Mouse (Mus musculus): ENCODE measurements around the gene 1110017D15Rik. TPM values are rescaled to one million over a fixed set of nuclear protein-coding genes. Genes with fewer than 3 reads are reported as not detected.
A peak's percentile ranks its signal among the peaks of the same experiment; 100 is the strongest.

1110017D15Rik gene
- polyA plus RNA-seq, 1 experiment from 2014 or later, result 3.7 TPM

- H3K4me2 ChIP-seq (replicated peaks), result no peak overlapping the region
- H3K4me3 ChIP-seq, result no peak overlapping the region
- no peak overlapping the region for H3K9ac ChIP-seq
- H3K27me3 ChIP-seq, result 0 out of 2 replicates have a peak, but pooled peaks cover 3% of the 10 kb centered on the region
- peaks cover 3% of the 10 kb centered on the region; the same call in 1 of the 2 replicates for H3K36me3 ChIP-seq
- H3K27ac ChIP-seq, result 0 out of 2 replicates have a peak overlapping the region, but pooled peaks have one; percentile 23
- ATAC-seq (ENCODE audit: insufficient number of reproducible peaks, insufficient read depth, low FRiP score, low TSS enrichment), result no peak
- H3K4me1 ChIP-seq, result peaks cover 10% of the 10 kb centered on the region; the same call in 1 of the 2 replicates
- WGBS, result 53% methylated on average over 1 of the region's 1 CpGs
- H3K9me3 ChIP-seq, result no peaks in the 10 kb centered on the region
Observed at GRCm38 (mm10) chr4:41479456-41479804, 37.7 kb downstream of the 1110017D15Rik start.

GRCm38 (mm10) chr4:41478751-41479455 lies 38.2 kb downstream of the 1110017D15Rik start:
- no peak for ATAC-seq (ENCODE audit: insufficient number of reproducible peaks, insufficient read depth, low FRiP score, low TSS enrichment)
- 0 out of 2 replicates have a peak, but pooled peaks cover 3% of the 10 kb centered on the region for H3K27me3 ChIP-seq
- no peak overlapping the region for H3K4me3 ChIP-seq
- 51% methylated on average over 4 of the region's 4 CpGs for WGBS
- H3K36me3 ChIP-seq, result peaks cover 3% of the 10 kb centered on the region; the same call in 1 of the 2 replicates
- H3K27ac ChIP-seq, result no peak overlapping the region
- no peak overlapping the region for H3K9ac ChIP-seq
- H3K4me1 ChIP-seq, result peaks cover 10% of the 10 kb centered on the region; the same call in 1 of the 2 replicates
- H3K4me2 ChIP-seq (replicated peaks), result no peak overlapping the region
- H3K9me3 ChIP-seq, result no peaks in the 10 kb centered on the region

GRCm38 (mm10) chr4:41477648-41478160 lies 39.4 kb downstream of the 1110017D15Rik start:
- Histone ChIP-seq H3K27ac (no peak overlapping the region), H3K4me2 (replicated peaks) (no peak overlapping the region), H3K36me3 (peaks cover 3% of the 10 kb centered on the region; the same call in 1 of the 2 replicates), H3K9me3 (no peaks in the 10 kb centered on the region), H3K27me3 (no peaks in the 10 kb centered on the region), H3K4me1 (peaks cover 10% of the 10 kb centered on the region; the same call in 1 of the 2 replicates), H3K9ac (no peak overlapping the region), H3K4me3 (no peak overlapping the region)
- WGBS, result 86% methylated on average over 9 of the region's 9 CpGs
- ATAC-seq (ENCODE audit: insufficient number of reproducible peaks, insufficient read depth, low FRiP score, low TSS enrichment), result no peak

- no peak for ATAC-seq (ENCODE audit: insufficient number of reproducible peaks, insufficient read depth, low FRiP score, low TSS enrichment)
- H3K27ac ChIP-seq, result 0 out of 2 replicates have a peak overlapping the region, but pooled peaks have one; percentile 2
- WGBS, result 88% methylated on average over 1 of the region's 1 CpGs
Observed at GRCm38 (mm10) chr4:41471384-41471689, 45.8 kb downstream of the 1110017D15Rik start.

GRCm38 (mm10) chr4:41470684-41471383 lies 46.3 kb downstream of the 1110017D15Rik start:
- Histone ChIP-seq H3K9ac (no peak overlapping the region), H3K4me1 (peaks cover 16% of the 10 kb centered on the region; the same call in 1 of the 2 replicates), H3K9me3 (no peaks in the 10 kb centered on the region), H3K27ac (0 out of 2 replicates have a peak overlapping the region, but pooled peaks have one; percentile 2), H3K4me3 (no peak overlapping the region), H3K4me2 (replicated peaks) (no peak overlapping the region), H3K27me3 (no peaks in the 10 kb centered on the region), H3K36me3 (no peaks in the 10 kb centered on the region)
- WGBS, result 40% methylated on average over 5 of the region's 5 CpGs
- ATAC-seq (ENCODE audit: insufficient number of reproducible peaks, insufficient read depth, low FRiP score, low TSS enrichment), result no peak

More at GRCm38 (mm10) chr4:41471384-41471689, 45.8 kb downstream of the 1110017D15Rik start:
- Histone ChIP-seq H3K4me2 (replicated peaks) (no peak overlapping the region), H3K27me3 (no peaks in the 10 kb centered on the region), H3K9me3 (no peaks in the 10 kb centered on the region), H3K4me1 (peaks cover 16% of the 10 kb centered on the region; the same call in 1 of the 2 replicates), H3K36me3 (no peaks in the 10 kb centered on the region), H3K4me3 (no peak overlapping the region), H3K9ac (no peak overlapping the region)

GRCm38 (mm10) chr4:41470051-41470683 lies 47.0 kb downstream of the 1110017D15Rik start:
- no peak for ATAC-seq (ENCODE audit: insufficient number of reproducible peaks, insufficient read depth, low FRiP score, low TSS enrichment)
- no peak overlapping the region for H3K9ac ChIP-seq
- peaks cover 16% of the 10 kb centered on the region; the same call in 1 of the 2 replicates for H3K4me1 ChIP-seq
- H3K9me3 ChIP-seq, result no peaks in the 10 kb centered on the region
- WGBS, result 58% methylated on average over 7 of the region's 7 CpGs
- no peaks in the 10 kb centered on the region for H3K27me3 ChIP-seq
- no peaks in the 10 kb centered on the region for H3K36me3 ChIP-seq
- no peak overlapping the region for H3K4me3 ChIP-seq
- H3K4me2 ChIP-seq (replicated peaks), result no peak overlapping the region
- H3K27ac ChIP-seq, result no peak overlapping the region

- peaks cover 16% of the 10 kb centered on the region; the same call in 1 of the 2 replicates for H3K4me1 ChIP-seq
- no peak overlapping the region for H3K4me3 ChIP-seq
- no peaks in the 10 kb centered on the region for H3K27me3 ChIP-seq
- WGBS, result 36% methylated on average over 10 of the region's 10 CpGs
- no peak overlapping the region for H3K9ac ChIP-seq
- ATAC-seq (ENCODE audit: insufficient number of reproducible peaks, insufficient read depth, low FRiP score, low TSS enrichment), result no peak
- H3K27ac ChIP-seq, result peak overlapping the region; percentile 63; the same call in 1 of the 2 replicates
- no peak overlapping the region for H3K4me2 ChIP-seq (replicated peaks)
- no peaks in the 10 kb centered on the region for H3K36me3 ChIP-seq
- no peaks in the 10 kb centered on the region for H3K9me3 ChIP-seq
Observed at GRCm38 (mm10) chr4:41469199-41469598, 47.9 kb downstream of the 1110017D15Rik start.

- peaks cover 21% of the 10 kb centered on the region for H3K4me1 ChIP-seq
- 56% methylated on average over 17 of the region's 17 CpGs for WGBS
- no peaks in the 10 kb centered on the region for H3K9me3 ChIP-seq
- H3K36me3 ChIP-seq, result no peaks in the 10 kb centered on the region
- H3K27ac ChIP-seq, result no peak overlapping the region
- no peak overlapping the region for H3K9ac ChIP-seq
- ATAC-seq (ENCODE audit: insufficient number of reproducible peaks, insufficient read depth, low FRiP score, low TSS enrichment), result no peak
- H3K27me3 ChIP-seq, result no peaks in the 10 kb centered on the region
- H3K4me2 ChIP-seq (replicated peaks), result no peak overlapping the region
- no peak overlapping the region for H3K4me3 ChIP-seq
Observed at GRCm38 (mm10) chr4:41468396-41469080, 48.6 kb downstream of the 1110017D15Rik start.

- 5% methylated on average over 17 of the region's 17 CpGs for WGBS
- H3K9ac ChIP-seq, result peak overlapping the region; percentile 67
- H3K27ac ChIP-seq, result peak overlapping the region; percentile 32; the same call in 1 of the 2 replicates
- H3K4me1 ChIP-seq, result peaks cover 18% of the 10 kb centered on the region
- H3K36me3 ChIP-seq, result 0 out of 2 replicates have a peak, but pooled peaks cover 3% of the 10 kb centered on the region
- ATAC-seq (ENCODE audit: insufficient number of reproducible peaks, insufficient read depth, low FRiP score, low TSS enrichment), result no peak
- H3K4me3 ChIP-seq, result peak overlapping the region; percentile 61
- peak overlapping the region; percentile 48 for H3K4me2 ChIP-seq (replicated peaks)
- H3K27me3 ChIP-seq, result no peaks in the 10 kb centered on the region
- H3K9me3 ChIP-seq, result no peaks in the 10 kb centered on the region
Observed at GRCm38 (mm10) chr4:41465287-41465665, 51.9 kb downstream of the 1110017D15Rik start.

GRCm38 (mm10) chr4:41464345-41465286 lies 52.5 kb downstream of the 1110017D15Rik start, which contains the start of the genes Kif24 and Nudt2:
Gene Kif24, minus strand, starts transcription at chr4:41464887.
Gene Nudt2, plus strand, starts transcription at chr4:41465151.
- H3K4me3 ChIP-seq, result peak within 1 kb of the TSS; percentile 61
- peak; percentile 98 for ATAC-seq (ENCODE audit: insufficient number of reproducible peaks, insufficient read depth, low FRiP score, low TSS enrichment)
- no peaks in the 10 kb centered on the region for H3K9me3 ChIP-seq
- peak within 1 kb of the TSS; percentile 70 for H3K27ac ChIP-seq
- H3K9ac ChIP-seq, result peak within 1 kb of the TSS; percentile 67
- H3K27me3 ChIP-seq, result no peaks in the 10 kb centered on the region
- H3K36me3 ChIP-seq, result 0 out of 2 replicates have a peak, but pooled peaks cover 3% of the 10 kb centered on the region
- peak within 1 kb of the TSS; percentile 80 for H3K4me2 ChIP-seq (replicated peaks)
- peaks cover 16% of the 10 kb centered on the region for H3K4me1 ChIP-seq
- WGBS, result under 1% methylated on average over 70 of the region's 70 CpGs

All from embryonic facial prominence, embryonic 12.5 days (tissue).